Mouse (Mus musculus): Measurements from ENCODE around the gene Syt14.

GRCm38 (mm10) chr1:193001587-193001986 is 34.0 kb downstream of the Syt14 start:
- TF ChIP-seq CTCF (IDR thresholded peaks at IDR 0.05; ENCODE audit: low read depth, low read length) (no peak), TAL1 (conservative IDR thresholded peaks at IDR 0.05; ENCODE audit: low read depth, low read length) (no peak), GATA1 (IDR thresholded peaks at IDR 0.05; ENCODE audit: borderline replicate concordance, low read length) (no peak), POLR2AphosphoS5 (IDR thresholded peaks at IDR 0.05; ENCODE audit: insufficient replicate concordance, low read depth, low read length) (no peak), GATA2 (IDR thresholded peaks at IDR 0.05; ENCODE audit: borderline replicate concordance, low read depth, low read length) (no peak)

Data from G1E (cell line).